Mouse (Mus musculus) G1E (cell line): Measurements from ENCODE around the gene Lrrc58. TPM values are rescaled to one million over a fixed set of nuclear protein-coding genes. Genes with fewer than 3 reads are reported as not detected.

Experiments
- ATAC-seq: 2 replicates; pipeline ENCODE4 v1.8.0; 2016; ENCODE audit warnings: mild to moderate bottlenecking; ENCODE audit not compliant: insufficient number of reproducible peaks, poor library complexity, low FRiP score, severe bottlenecking; ENCODE audit errors: extremely low read depth
- DNase-seq: peaks from one replicate; pipeline ENCODE4 v3.0.0; 2012; ENCODE audit warnings: low spot score
- H3K27me3 ChIP-seq: 2 replicates; pipeline ENCODE4 v1.6.1; 2012; ENCODE audit warnings: mild to moderate bottlenecking, low read length, inconsistent platforms; ENCODE audit not compliant: insufficient read depth
- H3K36me3 ChIP-seq: replicated peaks from 2 replicates; pipeline ENCODE3; 2012; ENCODE audit warnings: mild to moderate bottlenecking, inconsistent platforms
- H3K4me1 ChIP-seq: 2 replicates; pipeline ENCODE4 v1.6.1; 2012; ENCODE audit warnings: low read depth, low read length, inconsistent platforms, mixed read lengths; ENCODE audit not compliant: insufficient read depth
- H3K4me3 ChIP-seq: 2 replicates; pipeline ENCODE4 v1.5.1; 2012; ENCODE audit warnings: low read depth, mild to moderate bottlenecking, inconsistent platforms, low read length, moderate library complexity, mixed read lengths
- H3K9me3 ChIP-seq: replicated peaks from 2 replicates; pipeline ENCODE4 v1.6.1; 2012; ENCODE audit warnings: inconsistent platforms
- CTCF ChIP-seq: IDR thresholded peaks from 2 replicates; pipeline ENCODE4 v1.5.1; 2012; ENCODE audit warnings: low read depth, low read length, inconsistent platforms, mixed read lengths
- GATA1 ChIP-seq: IDR thresholded peaks from 2 replicates; pipeline ENCODE4 v1.6.1; 2012; ENCODE audit warnings: borderline replicate concordance, low read length, inconsistent platforms, mixed read lengths
- GATA2 ChIP-seq: IDR thresholded peaks from 2 replicates; pipeline ENCODE4 v1.6.1; 2012; ENCODE audit warnings: low read depth, low read length, inconsistent platforms, borderline replicate concordance
- POLR2AphosphoS5 ChIP-seq: IDR thresholded peaks from 2 replicates; pipeline ENCODE4 v1.6.1; 2012; ENCODE audit warnings: low read depth, low read length, inconsistent platforms; ENCODE audit not compliant: insufficient replicate concordance
- TAL1 ChIP-seq: conservative IDR thresholded peaks from 2 replicates; pipeline ENCODE4 v1.6.1; 2012; ENCODE audit warnings: low read depth, low read length, inconsistent platforms, mixed read lengths
- polyA plus RNA-seq: library from polyadenylated mRNA; stranded (reverse); fragments of >175 nt; gene quantifications from 2 replicates; pipeline ENCODE4 v1.2.3, GENCODE M21; 2012
- total RNA-seq, 2 experiments: library from RNA; stranded (forward) in 1 of 2; stranded (reverse) in 1 of 2; fragments of 200-1000 nt in 1 of 2; fragments of >200 nt in 1 of 2; fragmentation: Nextera tagmentation in 1 of 2; gene quantifications; 2 replicates each; pipeline ENCODE4 v1.2.3; 2014 to 2017

The Lrrc58 gene
- total and polyA plus RNA-seq, 3 experiments: 5.4 to 90.6 (median 46.5) TPM

- TF ChIP-seq GATA1: no peak
- no peak for TF ChIP-seq POLR2AphosphoS5
- no peak for TF ChIP-seq CTCF
- no peak for TF ChIP-seq GATA2
- no peak for TF ChIP-seq TAL1
- Histone ChIP-seq H3K9me3 (no peaks in the 10 kb centered on the region), H3K36me3 (no peaks in the 10 kb centered on the region), H3K4me1 (peaks cover 5% of the 10 kb centered on the region), H3K4me3 (no peak overlapping the region), H3K27me3 (peaks cover 34% of the 10 kb centered on the region)
- ATAC-seq (no peak), DNase-seq (no peak)
These were observed 14.1 kb upstream of the Lrrc58 start for GRCm38 (mm10) chr16:37854054-37854453.

GRCm38 (mm10) chr16:37854593-37854992, 13.6 kb upstream of the Lrrc58 start:
- peaks cover 5% of the 10 kb centered on the region for H3K4me1 ChIP-seq

GRCm38 (mm10) chr16:37855583-37855982, 12.6 kb upstream of the Lrrc58 start:
- H3K4me1 ChIP-seq: peaks cover 5% of the 10 kb centered on the region
- peaks cover 34% of the 10 kb centered on the region for H3K27me3 ChIP-seq
- ATAC-seq (no peak), DNase-seq (no peak)
- no peak for TF ChIP-seq GATA1
- TF ChIP-seq GATA2: no peak
- TF ChIP-seq TAL1: no peak
- TF ChIP-seq POLR2AphosphoS5: no peak
- no peak for TF ChIP-seq CTCF
- no peaks in the 10 kb centered on the region for H3K36me3 ChIP-seq
- no peak overlapping the region for H3K4me3 ChIP-seq
- no peaks in the 10 kb centered on the region for H3K9me3 ChIP-seq

More at GRCm38 (mm10) chr16:37854593-37854992, 13.6 kb upstream of the Lrrc58 start:
- TF ChIP-seq POLR2AphosphoS5 (no peak), GATA1 (no peak), GATA2 (no peak), TAL1 (no peak), CTCF (no peak)
- Histone ChIP-seq H3K9me3 (no peaks in the 10 kb centered on the region), H3K4me3 (no peak overlapping the region), H3K36me3 (no peaks in the 10 kb centered on the region), H3K27me3 (peaks cover 34% of the 10 kb centered on the region)
- DNase-seq (no peak), ATAC-seq (no peak)

DNA sequence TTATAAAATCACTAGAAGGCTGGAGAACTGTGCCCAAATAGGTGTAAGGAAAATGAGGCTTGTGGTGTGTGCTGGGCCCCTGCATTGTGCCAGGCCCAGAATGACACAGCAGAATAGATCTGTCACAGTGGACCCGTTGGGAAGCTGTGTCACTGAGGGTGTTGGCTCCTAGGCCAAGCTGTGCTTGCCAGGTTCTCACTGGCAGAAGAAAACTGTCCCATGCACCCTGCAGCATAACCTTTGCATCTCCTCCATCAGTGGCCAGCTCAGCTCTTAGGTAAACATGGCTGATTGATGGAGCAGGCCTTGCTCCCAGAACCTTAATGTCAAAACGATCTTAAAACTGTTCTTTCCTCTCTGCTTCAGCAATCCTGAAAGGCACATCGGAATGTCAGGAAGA, 11.9 kb upstream of the Lrrc58 start:
- Histone ChIP-seq H3K4me3 (no peak overlapping the region), H3K4me1 (peaks cover 5% of the 10 kb centered on the region), H3K36me3 (no peaks in the 10 kb centered on the region), H3K9me3 (no peaks in the 10 kb centered on the region), H3K27me3 (peaks cover 35% of the 10 kb centered on the region)
- DNase-seq (no peak), ATAC-seq (no peak)
- TF ChIP-seq TAL1 (no peak), GATA1 (no peak), GATA2 (no peak), POLR2AphosphoS5 (no peak), CTCF (no peak)

DNA sequence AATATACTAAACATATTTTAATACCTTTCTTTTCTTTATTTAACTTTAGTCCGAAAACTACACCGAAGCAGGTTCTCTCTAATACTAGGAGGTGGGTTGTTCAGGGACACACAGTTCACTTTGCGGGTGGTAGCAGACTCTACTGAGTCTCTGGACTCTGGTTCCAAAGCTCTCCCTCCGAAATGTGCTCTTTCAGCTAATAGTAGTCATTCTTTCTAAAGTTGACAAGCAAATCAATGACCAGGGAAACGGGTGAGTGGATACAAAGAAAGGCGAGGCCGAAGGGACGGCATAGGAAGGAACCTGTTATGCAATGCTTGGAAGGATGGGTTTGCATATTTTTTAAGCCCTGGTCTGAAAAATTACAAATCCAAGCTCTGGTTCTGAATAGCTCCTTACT, 10.7 kb upstream of the Lrrc58 start:
- peaks cover 30% of the 10 kb centered on the region for H3K27me3 ChIP-seq
- DNase-seq (no peak), ATAC-seq (no peak)
- no peak overlapping the region for H3K4me3 ChIP-seq
- H3K9me3 ChIP-seq: 0 out of 2 replicates have a peak, but pooled peaks cover 2% of the 10 kb centered on the region
- H3K36me3 ChIP-seq: no peaks in the 10 kb centered on the region
- TF ChIP-seq GATA1 (no peak), CTCF (no peak), POLR2AphosphoS5 (no peak), TAL1 (no peak), GATA2 (no peak)
- peaks cover 5% of the 10 kb centered on the region for H3K4me1 ChIP-seq

GRCm38 (mm10) chr16:37860213-37860612, 8.0 kb upstream of the Lrrc58 start:
- ATAC-seq (no peak), DNase-seq (no peak)
- Histone ChIP-seq H3K27me3 (peaks cover 24% of the 10 kb centered on the region), H3K4me3 (no peak overlapping the region), H3K36me3 (no peaks in the 10 kb centered on the region), H3K4me1 (peaks cover 5% of the 10 kb centered on the region), H3K9me3 (0 out of 2 replicates have a peak, but pooled peaks cover 2% of the 10 kb centered on the region)
- TF ChIP-seq GATA2: no peak
- no peak for TF ChIP-seq CTCF
- TF ChIP-seq POLR2AphosphoS5: no peak
- no peak for TF ChIP-seq GATA1
- TF ChIP-seq TAL1: no peak

DNA sequence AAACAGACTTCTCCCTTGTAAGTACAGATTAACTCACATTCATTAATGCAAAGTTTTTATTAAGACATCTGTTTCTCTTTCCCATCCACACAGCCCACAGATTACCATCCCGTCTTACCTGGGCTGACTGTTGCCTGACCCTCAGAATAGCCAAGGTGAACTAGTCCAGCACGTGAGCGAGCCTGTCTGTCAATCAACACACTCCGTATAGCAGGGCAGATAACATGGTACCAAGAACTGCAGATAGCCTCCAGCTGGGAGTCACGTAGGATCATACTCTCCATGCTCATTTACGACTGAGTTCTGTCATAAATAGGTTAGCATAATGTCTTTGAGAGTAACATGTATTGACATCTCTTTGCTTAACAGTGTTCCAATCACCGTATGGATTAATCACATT, 7.2 kb upstream of the Lrrc58 start, which contains the start of gene Gm36028:
TSS of gene Gm36028 (minus strand) at position 118 of the 400 bp plus-strand sequence.
- no peak for TF ChIP-seq POLR2AphosphoS5
- peaks cover 4% of the 10 kb centered on the region for H3K4me1 ChIP-seq

More for the DNA sequence above, 7.2 kb upstream of the Lrrc58 start, which contains the start of gene Gm36028:
- no peaks in the 10 kb centered on the region for H3K36me3 ChIP-seq
- H3K9me3 ChIP-seq: 0 out of 2 replicates have a peak, but pooled peaks cover 2% of the 10 kb centered on the region
- no peak within 1 kb of the TSS for H3K4me3 ChIP-seq
- DNase-seq (no peak), ATAC-seq (no peak)
- H3K27me3 ChIP-seq: peaks cover 23% of the 10 kb centered on the region
